Mouse (Mus musculus): ENCODE data around the gene Nt5e.

GRCm38 (mm10) chr9:88309127-88309526 lies 17.9 kb upstream of the Nt5e start:
- TF ChIP-seq EP300 (IDR thresholded peaks at IDR 0.05; ENCODE audit: low read depth) (no peak), CTCF (IDR thresholded peaks at IDR 0.05; ENCODE audit: low read depth) (no peak)
